Mouse (Mus musculus): ENCODE results near the gene Ercc6l2.
"Not testable (repeated sequence)": the region's sequence is repeated elsewhere in the genome, so short reads cannot be mapped to it uniquely, and the experiment has no call there.

Gene Ercc6l2

GRCm38 (mm10) chr13:63885532-63885949 lies 70.5 kb downstream of the Ercc6l2 start:
- no peak for DNase-seq (ENCODE audit: low spot score)

GRCm38 (mm10) chr13:63886429-63887052 lies 71.5 kb downstream of the Ercc6l2 start:
- DNase-seq (ENCODE audit: low spot score) = no peak

GRCm38 (mm10) chr13:63900679-63901302 lies 85.8 kb downstream of the Ercc6l2 start:
- DNase-seq (ENCODE audit: low spot score) = no peak

- DNase-seq (ENCODE audit: low spot score) = no peak
Observed at GRCm38 (mm10) chr13:63901303-63901713, 86.3 kb downstream of the Ercc6l2 start.

GRCm38 (mm10) chr13:63901714-63902597 lies 86.9 kb downstream of the Ercc6l2 start:
- DNase-seq (ENCODE audit: low spot score) = no peak

GRCm38 (mm10) chr13:63906516-63906915 lies 91.5 kb downstream of the Ercc6l2 start:
- DNase-seq (ENCODE audit: low spot score) = no peak

GRCm38 (mm10) chr13:63907437-63907836 lies 92.4 kb downstream of the Ercc6l2 start:
- DNase-seq (ENCODE audit: low spot score) = no peak

GRCm38 (mm10) chr13:63910141-63910804 lies 95.2 kb downstream of the Ercc6l2 start:
- no peak for DNase-seq (ENCODE audit: low spot score)

- DNase-seq (ENCODE audit: low spot score) = no peak
Observed at GRCm38 (mm10) chr13:63911617-63912016, 96.6 kb downstream of the Ercc6l2 start.

- no peak for DNase-seq (ENCODE audit: low spot score)
Observed at GRCm38 (mm10) chr13:63913136-63913535, 98.1 kb downstream of the Ercc6l2 start.

- DNase-seq (ENCODE audit: low spot score) = no peak
Observed at GRCm38 (mm10) chr13:63915176-63915575, 100.1 kb downstream of the Ercc6l2 start.

- DNase-seq (ENCODE audit: low spot score) = no peak
Observed at GRCm38 (mm10) chr13:63915684-63916083, 100.6 kb downstream of the Ercc6l2 start.

- no peak for DNase-seq (ENCODE audit: low spot score)
Observed at GRCm38 (mm10) chr13:63916568-63916967, 101.5 kb downstream of the Ercc6l2 start.

GRCm38 (mm10) chr13:63917198-63917767 lies 102.2 kb downstream of the Ercc6l2 start:
- peak; percentile 77 for DNase-seq (ENCODE audit: low spot score)

GRCm38 (mm10) chr13:63917776-63918621 lies 103.0 kb downstream of the Ercc6l2 start:
- peak; percentile 60 for DNase-seq (ENCODE audit: low spot score)

- DNase-seq (ENCODE audit: low spot score) = peak; percentile 53
Observed at GRCm38 (mm10) chr13:63918733-63919422, 103.8 kb downstream of the Ercc6l2 start.

- not testable (repeated sequence) for DNase-seq (ENCODE audit: low spot score)
Observed at GRCm38 (mm10) chr13:63924036-63924435, 109.0 kb downstream of the Ercc6l2 start.

GRCm38 (mm10) chr13:63927326-63927725 lies 112.3 kb downstream of the Ercc6l2 start:
- no peak for DNase-seq (ENCODE audit: low spot score)

GRCm38 (mm10) chr13:63929351-63929750 lies 114.3 kb downstream of the Ercc6l2 start:
- DNase-seq (ENCODE audit: low spot score) = no peak

GRCm38 (mm10) chr13:63929917-63930515 lies 115.0 kb downstream of the Ercc6l2 start:
- DNase-seq (ENCODE audit: low spot score) = no peak
